Mouse (Mus musculus): ENCODE data around the gene L3hypdh. TPM values are rescaled to one million over a fixed set of nuclear protein-coding genes. Genes with fewer than 3 reads are reported as not detected.
A peak's percentile ranks its signal among the peaks of the same experiment; 100 is the strongest.
"Not testable (repeated sequence)": the region's sequence is repeated elsewhere in the genome, so short reads cannot be mapped to it uniquely, and the experiment has no call there.

L3hypdh gene
- polyA plus RNA-seq, 1 experiment: 10.5 TPM

GRCm38 (mm10) chr12:72069626-72070326, 15.5 kb downstream of the L3hypdh start:
- peak overlapping the region; percentile 64 for H3K4me3 ChIP-seq (replicated peaks; ENCODE audit: extremely low read depth, low read depth, low read length)
- no peak for DNase-seq
- TF ChIP-seq CTCF (IDR thresholded peaks at IDR 0.05; ENCODE audit: insufficient read depth, low read length): no peak
- TF ChIP-seq POLR2A (IDR thresholded peaks at IDR 0.05; ENCODE audit: borderline replicate concordance, extremely low read depth, low read depth, low read length): no peak
- 13% methylated on average over 40 of the region's 40 CpGs for WGBS
- H3K4me1 ChIP-seq (ENCODE audit: control insufficient read depth, insufficient read depth, low read length): peaks cover 5% of the 10 kb centered on the region

- Histone ChIP-seq H3K4me3 (replicated peaks; ENCODE audit: extremely low read depth, low read depth, low read length) (no peak overlapping the region), H3K4me1 (ENCODE audit: control insufficient read depth, insufficient read depth, low read length) (no peaks in the 10 kb centered on the region)
- TF ChIP-seq CTCF (IDR thresholded peaks at IDR 0.05; ENCODE audit: insufficient read depth, low read length): no peak
- TF ChIP-seq POLR2A (IDR thresholded peaks at IDR 0.05; ENCODE audit: borderline replicate concordance, extremely low read depth, low read depth, low read length): no peak
- 74% methylated on average over 1 of the region's 1 CpGs for WGBS
- no peak for DNase-seq
Observed at GRCm38 (mm10) chr12:72057780-72058179, 27.5 kb downstream of the L3hypdh start.

GRCm38 (mm10) chr12:72053851-72054250, 31.4 kb downstream of the L3hypdh start:
- DNase-seq: no peak
- Histone ChIP-seq H3K4me1 (ENCODE audit: control insufficient read depth, insufficient read depth, low read length) (no peaks in the 10 kb centered on the region), H3K4me3 (replicated peaks; ENCODE audit: extremely low read depth, low read depth, low read length) (no peak overlapping the region)
- no peak for TF ChIP-seq POLR2A (IDR thresholded peaks at IDR 0.05; ENCODE audit: borderline replicate concordance, extremely low read depth, low read depth, low read length)
- WGBS: 57% methylated on average over 6 of the region's 6 CpGs

GRCm38 (mm10) chr12:72053303-72053702, 31.9 kb downstream of the L3hypdh start:
- 30% methylated on average over 6 of the region's 6 CpGs for WGBS
- H3K4me1 ChIP-seq (ENCODE audit: control insufficient read depth, insufficient read depth, low read length): no peaks in the 10 kb centered on the region
- no peak for DNase-seq
- no peak overlapping the region for H3K4me3 ChIP-seq (replicated peaks; ENCODE audit: extremely low read depth, low read depth, low read length)
- TF ChIP-seq POLR2A (IDR thresholded peaks at IDR 0.05; ENCODE audit: borderline replicate concordance, extremely low read depth, low read depth, low read length): no peak
- TF ChIP-seq CTCF (IDR thresholded peaks at IDR 0.05; ENCODE audit: insufficient read depth, low read length): peak; percentile 4; the same call in 1 of the 2 replicates

- DNase-seq: no peak
- no peaks in the 10 kb centered on the region for H3K4me1 ChIP-seq (ENCODE audit: control insufficient read depth, insufficient read depth, low read length)
- H3K4me3 ChIP-seq (replicated peaks; ENCODE audit: extremely low read depth, low read depth, low read length): no peak overlapping the region
- TF ChIP-seq POLR2A (IDR thresholded peaks at IDR 0.05; ENCODE audit: borderline replicate concordance, extremely low read depth, low read depth, low read length): no peak
- no peak for TF ChIP-seq CTCF (IDR thresholded peaks at IDR 0.05; ENCODE audit: insufficient read depth, low read length)
- WGBS: 76% methylated on average over 6 of the region's 6 CpGs
Observed at GRCm38 (mm10) chr12:72052571-72052970, 32.7 kb downstream of the L3hypdh start.

- 88% methylated on average over 4 of the region's 4 CpGs for WGBS
- no peak for DNase-seq
- TF ChIP-seq CTCF (IDR thresholded peaks at IDR 0.05; ENCODE audit: insufficient read depth, low read length): no peak
- no peak for TF ChIP-seq POLR2A (IDR thresholded peaks at IDR 0.05; ENCODE audit: borderline replicate concordance, extremely low read depth, low read depth, low read length)
- H3K4me1 ChIP-seq (ENCODE audit: control insufficient read depth, insufficient read depth, low read length): no peaks in the 10 kb centered on the region
- H3K4me3 ChIP-seq (replicated peaks; ENCODE audit: extremely low read depth, low read depth, low read length): no peak overlapping the region
Observed at GRCm38 (mm10) chr12:72050821-72051220, 34.4 kb downstream of the L3hypdh start.

GRCm38 (mm10) chr12:72050156-72050555, 35.1 kb downstream of the L3hypdh start:
- WGBS: 82% methylated on average over 5 of the region's 5 CpGs
- not testable (repeated sequence) for DNase-seq; H3K4me1 ChIP-seq (ENCODE audit: control insufficient read depth, insufficient read depth, low read length); H3K4me3 ChIP-seq (replicated peaks; ENCODE audit: extremely low read depth, low read depth, low read length)

GRCm38 (mm10) chr12:72047513-72047912, 37.7 kb downstream of the L3hypdh start:
- H3K4me3 ChIP-seq (replicated peaks; ENCODE audit: extremely low read depth, low read depth, low read length): no peak overlapping the region
- 0% methylated on average over 2 of the region's 2 CpGs for WGBS
- DNase-seq: no peak
- peak; percentile 41; the same call in 1 of the 2 replicates for TF ChIP-seq CTCF (IDR thresholded peaks at IDR 0.05; ENCODE audit: insufficient read depth, low read length)
- TF ChIP-seq POLR2A (IDR thresholded peaks at IDR 0.05; ENCODE audit: borderline replicate concordance, extremely low read depth, low read depth, low read length): no peak
- H3K4me1 ChIP-seq (ENCODE audit: control insufficient read depth, insufficient read depth, low read length): no peaks in the 10 kb centered on the region

- Histone ChIP-seq H3K4me1 (ENCODE audit: control insufficient read depth, insufficient read depth, low read length) (no peaks in the 10 kb centered on the region), H3K4me3 (replicated peaks; ENCODE audit: extremely low read depth, low read depth, low read length) (no peak overlapping the region)
- TF ChIP-seq POLR2A (IDR thresholded peaks at IDR 0.05; ENCODE audit: borderline replicate concordance, extremely low read depth, low read depth, low read length) (no peak), CTCF (IDR thresholded peaks at IDR 0.05; ENCODE audit: insufficient read depth, low read length) (no peak)
- 95% methylated on average over 3 of the region's 3 CpGs for WGBS
- DNase-seq: no peak
Observed at GRCm38 (mm10) chr12:72041238-72041637, 44.0 kb downstream of the L3hypdh start.

- 43% methylated on average over 8 of the region's 8 CpGs for WGBS
- Histone ChIP-seq H3K4me3 (replicated peaks; ENCODE audit: extremely low read depth, low read depth, low read length) (no peak overlapping the region), H3K4me1 (ENCODE audit: control insufficient read depth, insufficient read depth, low read length) (no peaks in the 10 kb centered on the region)
- TF ChIP-seq CTCF (IDR thresholded peaks at IDR 0.05; ENCODE audit: insufficient read depth, low read length) (no peak), POLR2A (IDR thresholded peaks at IDR 0.05; ENCODE audit: borderline replicate concordance, extremely low read depth, low read depth, low read length) (no peak)
- DNase-seq: no peak
Observed at GRCm38 (mm10) chr12:72039501-72039900, 45.7 kb downstream of the L3hypdh start.

Data from lung, adult 2 months (tissue).